Mouse (Mus musculus): Measurements from ENCODE around the gene Actn2. TPM values are rescaled to one million over a fixed set of nuclear protein-coding genes. Genes with fewer than 3 reads are reported as not detected.

Actn2 gene
- polyA plus RNA-seq, 1 experiment, result not detected

GRCm38 (mm10) chr13:12320148-12320547, 20.4 kb downstream of the Actn2 start:
- Histone ChIP-seq H3K4me1 (ENCODE audit: control insufficient read depth, insufficient read depth, low read length) (no peaks in the 10 kb centered on the region), H3K27ac (ENCODE audit: insufficient read depth, low read depth, low read length) (no peak overlapping the region), H3K4me3 (ENCODE audit: insufficient read depth, low read length) (no peak overlapping the region)
- TF ChIP-seq CTCF (IDR thresholded peaks at IDR 0.05; ENCODE audit: low read depth, low read length) (no peak), POLR2A (IDR thresholded peaks at IDR 0.05; ENCODE audit: borderline replicate concordance, low read depth, low read length) (no peak)

- Histone ChIP-seq H3K4me3 (ENCODE audit: insufficient read depth, low read length) (no peak overlapping the region), H3K4me1 (ENCODE audit: control insufficient read depth, insufficient read depth, low read length) (no peaks in the 10 kb centered on the region), H3K27ac (ENCODE audit: insufficient read depth, low read depth, low read length) (no peak overlapping the region)
- no peak for TF ChIP-seq CTCF (IDR thresholded peaks at IDR 0.05; ENCODE audit: low read depth, low read length)
- TF ChIP-seq POLR2A (IDR thresholded peaks at IDR 0.05; ENCODE audit: borderline replicate concordance, low read depth, low read length), result no peak
Measured at GRCm38 (mm10) chr13:12318017-12318416, 22.5 kb downstream of the Actn2 start.

- Histone ChIP-seq H3K27ac (ENCODE audit: insufficient read depth, low read depth, low read length) (no peak overlapping the region), H3K4me1 (ENCODE audit: control insufficient read depth, insufficient read depth, low read length) (no peaks in the 10 kb centered on the region), H3K4me3 (ENCODE audit: insufficient read depth, low read length) (no peak overlapping the region)
- TF ChIP-seq POLR2A (IDR thresholded peaks at IDR 0.05; ENCODE audit: borderline replicate concordance, low read depth, low read length) (no peak), CTCF (IDR thresholded peaks at IDR 0.05; ENCODE audit: low read depth, low read length) (no peak)
Measured at GRCm38 (mm10) chr13:12317191-12317765, 23.3 kb downstream of the Actn2 start.

- H3K4me1 ChIP-seq (ENCODE audit: control insufficient read depth, insufficient read depth, low read length), result no peaks in the 10 kb centered on the region
- no peak overlapping the region for H3K27ac ChIP-seq (ENCODE audit: insufficient read depth, low read depth, low read length)
- TF ChIP-seq CTCF (IDR thresholded peaks at IDR 0.05; ENCODE audit: low read depth, low read length) (no peak), POLR2A (IDR thresholded peaks at IDR 0.05; ENCODE audit: borderline replicate concordance, low read depth, low read length) (no peak)
- H3K4me3 ChIP-seq (ENCODE audit: insufficient read depth, low read length), result no peak overlapping the region
Measured at GRCm38 (mm10) chr13:12314173-12314572, 26.4 kb downstream of the Actn2 start.

GRCm38 (mm10) chr13:12311930-12312492, 28.5 kb downstream of the Actn2 start:
- TF ChIP-seq CTCF (IDR thresholded peaks at IDR 0.05; ENCODE audit: low read depth, low read length) (no peak), POLR2A (IDR thresholded peaks at IDR 0.05; ENCODE audit: borderline replicate concordance, low read depth, low read length) (no peak)

GRCm38 (mm10) chr13:12311371-12311770, 29.2 kb downstream of the Actn2 start:
- H3K4me1 ChIP-seq (ENCODE audit: control insufficient read depth, insufficient read depth, low read length), result no peaks in the 10 kb centered on the region
- H3K27ac ChIP-seq (ENCODE audit: insufficient read depth, low read depth, low read length), result no peak overlapping the region
- H3K4me3 ChIP-seq (ENCODE audit: insufficient read depth, low read length), result no peak overlapping the region
- TF ChIP-seq CTCF (IDR thresholded peaks at IDR 0.05; ENCODE audit: low read depth, low read length), result no peak
- TF ChIP-seq POLR2A (IDR thresholded peaks at IDR 0.05; ENCODE audit: borderline replicate concordance, low read depth, low read length), result no peak

More at GRCm38 (mm10) chr13:12311930-12312492, 28.5 kb downstream of the Actn2 start:
- Histone ChIP-seq H3K4me1 (ENCODE audit: control insufficient read depth, insufficient read depth, low read length) (no peaks in the 10 kb centered on the region), H3K27ac (ENCODE audit: insufficient read depth, low read depth, low read length) (no peak overlapping the region), H3K4me3 (ENCODE audit: insufficient read depth, low read length) (no peak overlapping the region)

GRCm38 (mm10) chr13:12309446-12309845, 31.1 kb downstream of the Actn2 start:
- Histone ChIP-seq H3K4me3 (ENCODE audit: insufficient read depth, low read length) (no peak overlapping the region), H3K4me1 (ENCODE audit: control insufficient read depth, insufficient read depth, low read length) (peaks cover 6% of the 10 kb centered on the region), H3K27ac (ENCODE audit: insufficient read depth, low read depth, low read length) (no peak overlapping the region)
- no peak for TF ChIP-seq CTCF (IDR thresholded peaks at IDR 0.05; ENCODE audit: low read depth, low read length)
- TF ChIP-seq POLR2A (IDR thresholded peaks at IDR 0.05; ENCODE audit: borderline replicate concordance, low read depth, low read length), result no peak

- Histone ChIP-seq H3K4me1 (ENCODE audit: control insufficient read depth, insufficient read depth, low read length) (peaks cover 6% of the 10 kb centered on the region), H3K4me3 (ENCODE audit: insufficient read depth, low read length) (no peak overlapping the region), H3K27ac (ENCODE audit: insufficient read depth, low read depth, low read length) (no peak overlapping the region)
- TF ChIP-seq CTCF (IDR thresholded peaks at IDR 0.05; ENCODE audit: low read depth, low read length) (no peak), POLR2A (IDR thresholded peaks at IDR 0.05; ENCODE audit: borderline replicate concordance, low read depth, low read length) (no peak)
Measured at GRCm38 (mm10) chr13:12308878-12309277, 31.7 kb downstream of the Actn2 start.

GRCm38 (mm10) chr13:12308473-12308872, 32.1 kb downstream of the Actn2 start:
- H3K4me3 ChIP-seq (ENCODE audit: insufficient read depth, low read length), result no peak overlapping the region
- no peak overlapping the region for H3K27ac ChIP-seq (ENCODE audit: insufficient read depth, low read depth, low read length)
- H3K4me1 ChIP-seq (ENCODE audit: control insufficient read depth, insufficient read depth, low read length), result peaks cover 6% of the 10 kb centered on the region
- TF ChIP-seq POLR2A (IDR thresholded peaks at IDR 0.05; ENCODE audit: borderline replicate concordance, low read depth, low read length), result no peak
- no peak for TF ChIP-seq CTCF (IDR thresholded peaks at IDR 0.05; ENCODE audit: low read depth, low read length)

- TF ChIP-seq POLR2A (IDR thresholded peaks at IDR 0.05; ENCODE audit: borderline replicate concordance, low read depth, low read length), result no peak
- no peak for TF ChIP-seq CTCF (IDR thresholded peaks at IDR 0.05; ENCODE audit: low read depth, low read length)
- peaks cover 7% of the 10 kb centered on the region for H3K4me1 ChIP-seq (ENCODE audit: control insufficient read depth, insufficient read depth, low read length)
- no peak overlapping the region for H3K27ac ChIP-seq (ENCODE audit: insufficient read depth, low read depth, low read length)
- no peak overlapping the region for H3K4me3 ChIP-seq (ENCODE audit: insufficient read depth, low read length)
Measured at GRCm38 (mm10) chr13:12307286-12307685, 33.3 kb downstream of the Actn2 start.
